Mouse (Mus musculus) liver, adult 2 months (tissue): Measurements from ENCODE around the gene Map3k7cl. TPM values are rescaled to one million over a fixed set of nuclear protein-coding genes. Genes with fewer than 3 reads are reported as not detected.

Experiments
- DNase-seq: peaks from one replicate; pipeline ENCODE4 v3.0.0-alpha.2; 2011; ENCODE audit warnings: low read depth, low spot score; ENCODE audit errors: extremely low read depth
- H3K27ac ChIP-seq: fragments of 200-500 bp; replicated peaks from 2 replicates; pipeline ENCODE4 v1.5.1; 2012; ENCODE audit warnings: low read depth, mild to moderate bottlenecking, control low read depth, inconsistent platforms, low read length; ENCODE audit not compliant: insufficient read depth
- H3K27me3 ChIP-seq: fragments of 200-500 bp; 2 replicates; pipeline ENCODE4 v1.6.1; 2012; ENCODE audit warnings: mild to moderate bottlenecking, moderate library complexity, low read length, inconsistent platforms; ENCODE audit not compliant: control insufficient read depth, insufficient read depth
- H3K36me3 ChIP-seq: fragments of 200-500 bp; 2 replicates; pipeline ENCODE4 v1.6.1; 2012; ENCODE audit warnings: low read length, inconsistent platforms; ENCODE audit not compliant: control insufficient read depth, insufficient read depth
- H3K4me1 ChIP-seq: fragments of 200-500 bp; 2 replicates; pipeline ENCODE4 v1.6.1; 2011; ENCODE audit warnings: low read length; ENCODE audit not compliant: control insufficient read depth, insufficient read depth
- H3K4me3 ChIP-seq: fragments of 200-500 bp; 2 replicates; pipeline ENCODE4 v1.5.1; 2011; ENCODE audit warnings: low read depth, mild to moderate bottlenecking, control low read depth, low read length, moderate library complexity; ENCODE audit not compliant: insufficient read depth
- H3K79me2 ChIP-seq: fragments of 200-500 bp; 2 replicates; pipeline ENCODE4 v1.6.1; 2012; ENCODE audit warnings: inconsistent platforms, mild to moderate bottlenecking, low read length, moderate library complexity; ENCODE audit not compliant: control insufficient read depth, insufficient read depth
- H3K9ac ChIP-seq: fragments of 200-500 bp; 2 replicates; pipeline ENCODE4 v1.6.1; 2012; ENCODE audit warnings: low read depth, mild to moderate bottlenecking, control low read depth, inconsistent platforms, low read length
- CTCF ChIP-seq: fragments of 200-500 bp; IDR thresholded peaks from 2 replicates; pipeline ENCODE4 v1.5.1; 2011; ENCODE audit warnings: low read depth, low read length, control low read depth
- POLR2A ChIP-seq: fragments of 200-500 bp; IDR thresholded peaks from 2 replicates; pipeline ENCODE4 v1.6.1; 2011; ENCODE audit warnings: low read length, control low read depth; ENCODE audit not compliant: insufficient read depth; ENCODE audit errors: extremely low read depth
- WGBS: fragments of 180-500 bp; shearing (Covaris S2); methylation state at CpG from one replicate; pipeline ENCODE4 v1.1.7; 2018; 5-methylcytosine and 5-hydroxymethylcytosine counted together
- polyA plus RNA-seq: library from polyadenylated mRNA; depleted of rRNA; stranded (reverse); fragments of >200 nt; gene quantifications from 2 replicates; pipeline ENCODE4 v1.2.3, GENCODE M21; 2012
- total RNA-seq: library from RNA; depleted of rRNA; stranded (reverse); fragments of >200 nt; gene quantifications from 2 replicates; pipeline ENCODE4 v1.2.3, GENCODE M21; 2014

Map3k7cl gene
- total and polyA plus RNA-seq, 2 experiments: not detected

DNA sequence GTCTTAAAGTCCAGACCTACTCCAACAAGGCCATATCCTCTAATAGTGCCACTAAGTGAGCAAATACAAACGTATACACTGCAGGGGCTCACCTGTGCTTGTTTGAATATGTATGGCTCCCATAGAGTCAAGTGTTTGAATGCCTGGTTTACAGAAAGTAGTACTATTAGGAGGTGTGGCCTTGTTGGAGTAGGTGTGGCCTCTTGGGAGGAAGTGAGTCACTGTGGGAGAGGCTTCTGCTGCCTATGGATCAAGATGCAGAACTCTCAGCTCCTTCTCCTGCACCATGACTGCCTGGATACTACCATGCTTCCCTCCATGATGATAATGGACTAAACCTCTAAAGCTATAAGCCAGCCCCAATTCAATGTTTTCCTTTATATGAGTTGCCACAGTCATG lies 54.3 kb downstream of the Map3k7cl start:
- 100% methylated on average over 1 of the region's 1 CpGs for WGBS
- H3K27ac ChIP-seq: no peak overlapping the region
- no peaks in the 10 kb centered on the region for H3K79me2 ChIP-seq
- H3K4me3 ChIP-seq: no peak overlapping the region
- H3K36me3 ChIP-seq: no peaks in the 10 kb centered on the region
- peaks cover 2% of the 10 kb centered on the region; the same call in 1 of the 2 replicates for H3K4me1 ChIP-seq
- no peaks in the 10 kb centered on the region for H3K27me3 ChIP-seq
- no peak for DNase-seq
- TF ChIP-seq CTCF (no peak), POLR2A (no peak)
- H3K9ac ChIP-seq: no peak overlapping the region

DNA sequence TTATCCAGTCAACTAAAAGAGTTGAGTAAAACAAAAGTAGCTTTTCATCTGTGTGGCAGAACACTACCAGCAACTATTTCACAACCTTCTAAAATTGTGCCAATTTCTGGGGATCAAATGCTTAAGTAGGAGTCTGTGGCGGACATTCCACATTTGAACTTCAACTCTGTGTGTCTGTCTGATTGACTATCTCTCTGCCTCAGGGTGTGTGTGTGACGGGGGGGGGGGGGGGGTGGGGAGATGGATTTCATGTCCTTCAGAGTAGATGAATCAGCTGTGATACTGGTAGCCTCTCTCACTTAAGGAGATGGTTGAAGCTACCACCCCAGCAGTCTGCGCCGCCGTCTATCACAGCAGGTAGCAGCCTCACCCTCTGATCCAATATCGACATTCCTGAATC lies 54.8 kb downstream of the Map3k7cl start:
- DNase-seq: peak; percentile 81
- Histone ChIP-seq H3K36me3 (no peaks in the 10 kb centered on the region), H3K27ac (no peak overlapping the region), H3K4me1 (peaks cover 3% of the 10 kb centered on the region; the same call in 1 of the 2 replicates), H3K9ac (no peak overlapping the region), H3K27me3 (no peaks in the 10 kb centered on the region), H3K4me3 (no peak overlapping the region), H3K79me2 (no peaks in the 10 kb centered on the region)
- TF ChIP-seq CTCF: no peak
- TF ChIP-seq POLR2A: no peak
- whole genome bisulfite sequencing: 69% methylated on average over 6 of the region's 6 CpGs

DNA sequence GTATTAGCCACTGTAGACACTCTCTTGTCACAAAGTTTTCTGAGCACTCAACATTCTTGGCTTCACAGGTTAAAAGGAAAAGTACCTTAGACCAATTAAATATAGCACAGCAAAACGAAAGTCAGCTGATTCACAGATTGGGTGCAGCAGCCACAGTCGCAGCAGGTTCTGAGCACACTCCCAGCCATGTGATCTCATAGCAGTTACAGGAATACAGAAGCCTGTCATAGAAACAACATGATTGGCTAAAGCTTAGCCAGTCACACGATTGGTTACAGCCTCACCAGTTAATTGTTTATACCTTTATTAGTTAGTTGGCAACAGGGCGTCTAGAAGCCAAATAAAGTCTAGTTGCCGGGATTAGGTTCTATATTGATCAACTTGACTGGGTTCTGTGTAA lies 57.0 kb downstream of the Map3k7cl start:
- 19% methylated on average over 5 of the region's 5 CpGs for WGBS
- Histone ChIP-seq H3K27me3 (no peaks in the 10 kb centered on the region), H3K27ac (peak overlapping the region; percentile 94), H3K9ac (peak overlapping the region; percentile 61), H3K36me3 (no peaks in the 10 kb centered on the region), H3K79me2 (no peaks in the 10 kb centered on the region), H3K4me1 (peaks cover 4% of the 10 kb centered on the region; the same call in 1 of the 2 replicates), H3K4me3 (no peak overlapping the region)
- peak; percentile 97 for DNase-seq
- no peak for TF ChIP-seq CTCF
- no peak for TF ChIP-seq POLR2A

DNA sequence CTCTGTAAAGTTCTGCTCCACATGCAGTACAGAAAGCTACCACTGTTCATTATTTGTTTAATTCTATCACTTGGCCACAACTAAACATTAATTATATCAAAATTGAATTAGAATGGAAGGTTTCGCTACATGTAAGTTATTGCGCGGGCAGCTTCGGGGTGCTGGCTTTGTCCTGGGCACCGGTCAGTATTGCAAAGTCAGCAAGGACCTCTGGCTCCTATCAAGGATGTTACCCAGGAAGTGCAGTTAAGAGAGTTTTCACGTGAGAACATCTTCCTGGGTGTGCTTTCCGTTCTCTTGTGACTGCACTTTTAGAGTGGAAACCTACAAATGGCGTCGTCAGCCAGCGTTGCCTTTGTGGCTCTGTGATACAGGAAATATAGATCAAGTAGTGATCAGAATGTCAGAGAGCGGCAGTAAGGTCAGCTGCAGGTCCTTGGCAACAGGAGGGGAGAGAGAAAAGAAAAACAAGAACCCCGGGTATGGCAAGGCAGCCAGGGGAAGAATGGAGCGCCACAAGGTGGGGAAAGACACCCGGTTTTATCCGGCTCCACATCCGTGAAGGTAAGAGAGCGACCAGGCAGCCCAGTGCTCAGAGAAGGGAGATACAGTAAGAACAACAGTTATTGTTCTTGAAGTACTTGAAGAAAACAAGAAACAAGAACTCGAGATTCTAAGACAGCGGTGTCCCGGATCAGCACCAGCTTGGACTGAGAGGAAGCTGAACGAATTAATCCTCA lies 57.6 kb downstream of the Map3k7cl start:
- Histone ChIP-seq H3K79me2 (no peaks in the 10 kb centered on the region), H3K4me1 (peaks cover 4% of the 10 kb centered on the region; the same call in 1 of the 2 replicates), H3K36me3 (no peaks in the 10 kb centered on the region), H3K9ac (peak overlapping the region; percentile 75), H3K4me3 (peak overlapping the region; percentile 48), H3K27me3 (no peaks in the 10 kb centered on the region), H3K27ac (peak overlapping the region; percentile 94)
- peak; percentile 78 for DNase-seq
- 21% methylated on average over 21 of the region's 21 CpGs for WGBS
- TF ChIP-seq CTCF (no peak), POLR2A (0 out of 2 replicates have a peak, but pooled peaks have one; percentile 19)

DNA sequence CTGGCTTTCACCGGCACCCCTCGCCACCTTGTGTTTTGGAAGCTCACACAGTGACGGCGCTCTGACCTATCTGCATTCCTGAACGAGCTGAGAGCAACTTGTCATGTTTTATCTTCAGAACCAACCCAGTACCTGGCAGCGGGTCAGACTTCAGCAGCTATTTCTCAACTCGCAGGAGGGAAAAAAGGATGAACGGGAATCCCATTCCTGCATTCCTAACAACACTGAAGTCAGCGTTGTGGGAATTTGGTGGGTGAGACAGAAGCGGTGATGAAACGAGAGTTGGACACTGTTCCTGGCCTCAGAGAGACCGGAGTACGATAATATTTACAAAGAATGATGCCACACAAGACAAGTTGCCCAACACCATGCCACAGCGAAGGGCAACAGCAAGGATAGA lies 58.3 kb downstream of the Map3k7cl start:
- Histone ChIP-seq H3K4me1 (peaks cover 4% of the 10 kb centered on the region; the same call in 1 of the 2 replicates), H3K4me3 (peak overlapping the region; percentile 48; the same call in 1 of the 2 replicates), H3K79me2 (no peaks in the 10 kb centered on the region), H3K27ac (peak overlapping the region; percentile 94), H3K9ac (peak overlapping the region; percentile 75), H3K27me3 (no peaks in the 10 kb centered on the region), H3K36me3 (no peaks in the 10 kb centered on the region)
- peak; percentile 100 for DNase-seq
- TF ChIP-seq CTCF (no peak), POLR2A (0 out of 2 replicates have a peak, but pooled peaks have one; percentile 39)
- 4% methylated on average over 14 of the region's 14 CpGs for WGBS
